Mouse (Mus musculus) embryonic facial prominence, embryonic 12.5 days (tissue): Measurements from ENCODE around the gene Hnrnpul1. TPM values are rescaled to one million over a fixed set of nuclear protein-coding genes. Genes with fewer than 3 reads are reported as not detected.

ENCODE experiments used
- ATAC-seq: fragments of 200-750 bp; cut with Nextera tagmentation; 2 replicates; pipeline ENCODE4 v1.8.0; 2017; ENCODE audit not compliant: insufficient number of reproducible peaks, insufficient read depth, low FRiP score, low TSS enrichment
- H3K27ac ChIP-seq: fragments of 300-500 bp; sonication (generic); 2 replicates; pipeline ENCODE4 v1.5.1; 2016; ENCODE audit warnings: mild to moderate bottlenecking
- H3K27me3 ChIP-seq: fragments of 300-500 bp; sonication (generic); 2 replicates; pipeline ENCODE4 v1.6.1; 2016; ENCODE audit warnings: mild to moderate bottlenecking, moderate library complexity
- H3K36me3 ChIP-seq: fragments of 300-500 bp; sonication (generic); 2 replicates; pipeline ENCODE4 v1.6.1; 2016; ENCODE audit warnings: mild to moderate bottlenecking
- H3K4me1 ChIP-seq: fragments of 300-500 bp; sonication (generic); 2 replicates; pipeline ENCODE4 v1.6.1; 2016
- H3K4me2 ChIP-seq: fragments of 300-500 bp; sonication (generic); replicated peaks from 2 replicates; pipeline ENCODE4 v1.6.1; 2016; ENCODE audit warnings: mild to moderate bottlenecking, moderate library complexity
- H3K4me3 ChIP-seq: fragments of 300-500 bp; sonication (generic); 2 replicates; pipeline ENCODE4 v1.5.1; 2016; ENCODE audit warnings: mild to moderate bottlenecking
- H3K9ac ChIP-seq: fragments of 300-500 bp; sonication (generic); 2 replicates; pipeline ENCODE4 v1.6.1; 2016; ENCODE audit warnings: mild to moderate bottlenecking, moderate library complexity
- H3K9me3 ChIP-seq: fragments of 300-500 bp; sonication (generic); 2 replicates; pipeline ENCODE4 v1.6.1; 2016; ENCODE audit warnings: mild to moderate bottlenecking, moderate library complexity
- WGBS: fragments of 180-500 bp; shearing (Covaris S2); methylation state at CpG from one replicate; pipeline ENCODE4 v1.1.7; 2016; 5-methylcytosine and 5-hydroxymethylcytosine counted together
- polyA plus RNA-seq: library from polyadenylated mRNA; unstranded; fragments of >200 nt; fragmentation: Nextera tagmentation; extraction: Ambion mirVana; gene quantifications from 2 replicates; pipeline ENCODE4 v1.2.1, GENCODE M21; 2016

Gene Hnrnpul1
- polyA plus RNA-seq, 1 experiment from 2014 or later = 72.8 TPM

GRCm38 (mm10) chr7:25687811-25688401 lies 66.7 kb downstream of the Hnrnpul1 start:
- Histone ChIP-seq H3K9ac (peak overlapping the region; percentile 54), H3K36me3 (0 out of 2 replicates have a peak, but pooled peaks cover 2% of the 10 kb centered on the region), H3K27ac (peak overlapping the region; percentile 55; the same call in 1 of the 2 replicates), H3K4me2 (peak overlapping the region; percentile 78), H3K4me3 (peak overlapping the region; percentile 57), H3K9me3 (0 out of 2 replicates have a peak, but pooled peaks cover 4% of the 10 kb centered on the region), H3K27me3 (peaks cover 54% of the 10 kb centered on the region), H3K4me1 (peaks cover 21% of the 10 kb centered on the region)
- WGBS = under 1% methylated on average over 47 of the region's 47 CpGs
- no peak for ATAC-seq

DNA sequence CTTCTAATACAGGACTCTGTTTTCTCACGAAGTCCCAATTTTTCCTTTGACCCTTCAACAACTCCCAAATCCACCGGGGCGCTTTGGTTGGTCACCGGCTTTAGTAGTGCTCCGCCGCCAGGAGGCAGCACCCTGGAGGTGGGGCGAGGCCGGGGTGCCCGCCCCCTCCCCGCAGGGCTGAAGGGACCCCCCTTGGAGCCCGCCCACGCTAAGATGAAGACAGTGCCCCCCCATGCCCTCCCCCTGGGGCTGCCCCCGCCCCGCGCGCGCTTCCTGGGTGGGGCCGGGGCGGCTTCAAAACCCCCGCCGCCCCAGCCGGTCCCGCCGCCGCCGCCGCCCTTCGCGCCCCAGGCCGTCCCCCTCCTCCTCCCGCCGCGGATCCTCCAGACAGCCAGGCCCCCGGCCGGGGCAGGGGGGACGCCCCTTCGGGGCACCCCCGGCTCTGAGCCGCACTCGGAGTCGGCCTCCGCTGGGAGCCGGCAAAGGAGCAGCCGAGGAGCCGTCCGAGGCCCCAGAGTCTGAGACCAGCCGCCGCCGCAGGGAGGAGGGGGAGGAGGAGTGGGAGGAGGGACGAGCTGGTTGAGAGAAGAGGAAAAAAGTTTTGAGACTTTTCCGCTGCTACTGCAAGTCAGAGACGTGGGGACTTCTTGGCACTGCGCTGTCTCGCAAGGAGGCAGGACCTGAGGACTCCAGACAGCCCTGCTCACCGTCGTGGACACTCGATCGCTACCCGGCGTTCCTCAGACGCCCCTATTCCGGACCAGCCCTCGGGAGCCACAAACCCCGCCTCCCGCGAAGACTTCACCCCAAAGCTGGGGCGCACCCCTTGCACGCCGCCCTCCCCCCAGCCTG lies 67.7 kb downstream of the Hnrnpul1 start, which contains the start of gene Tgfb1:
Gene Tgfb1, plus strand, starts transcription at position 323 of the 852 bp plus-strand sequence.
- Histone ChIP-seq H3K27ac (peak within 1 kb of the TSS; percentile 55; the same call in 1 of the 2 replicates), H3K4me3 (peak within 1 kb of the TSS; percentile 57), H3K36me3 (0 out of 2 replicates have a peak, but pooled peaks cover 4% of the 10 kb centered on the region), H3K9me3 (0 out of 2 replicates have a peak, but pooled peaks cover under 1% of the 10 kb centered on the region), H3K27me3 (peaks cover 54% of the 10 kb centered on the region), H3K4me1 (peaks cover 21% of the 10 kb centered on the region), H3K9ac (peak within 1 kb of the TSS; percentile 54), H3K4me2 (peak within 1 kb of the TSS; percentile 78)
- under 1% methylated on average over 61 of the region's 69 CpGs for WGBS
- peak; percentile 37 for ATAC-seq

DNA sequence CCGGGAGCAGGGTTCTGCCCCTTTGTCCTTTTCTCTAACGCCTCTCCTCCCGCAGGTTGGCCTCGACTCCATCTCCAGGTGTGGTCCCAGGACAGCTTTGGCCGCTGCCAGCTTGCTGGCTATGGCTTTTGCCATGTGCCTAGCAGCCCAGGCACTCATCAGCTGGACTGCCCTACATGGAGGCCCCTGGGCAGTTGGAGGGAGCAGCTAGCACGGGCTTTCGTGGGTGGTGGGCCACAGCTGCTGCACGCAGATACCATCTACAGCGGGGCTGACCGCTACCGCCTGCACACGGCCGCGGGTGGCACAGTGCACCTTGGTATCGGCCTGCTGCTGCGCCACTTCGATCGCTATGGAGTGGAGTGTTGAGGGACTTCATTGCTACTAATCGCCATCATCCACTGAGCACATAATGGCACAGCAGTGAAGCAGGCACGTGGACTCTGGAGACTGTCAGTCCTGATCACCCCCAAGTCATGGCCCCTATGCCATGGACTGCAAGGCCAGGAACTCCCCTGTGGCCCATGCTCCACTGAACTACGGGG lies 68.6 kb downstream of the Hnrnpul1 start:
- no peaks in the 10 kb centered on the region for H3K9me3 ChIP-seq
- H3K4me1 ChIP-seq = peaks cover 27% of the 10 kb centered on the region
- peak overlapping the region; percentile 57 for H3K4me3 ChIP-seq
- 0 out of 2 replicates have a peak, but pooled peaks cover 4% of the 10 kb centered on the region for H3K36me3 ChIP-seq
- no peak overlapping the region for H3K9ac ChIP-seq
- ATAC-seq = no peak
- peak overlapping the region; percentile 78 for H3K4me2 ChIP-seq
- no peak overlapping the region for H3K27ac ChIP-seq
- WGBS = 74% methylated on average over 21 of the region's 21 CpGs
- peaks cover 53% of the 10 kb centered on the region for H3K27me3 ChIP-seq

- Histone ChIP-seq H3K9me3 (no peaks in the 10 kb centered on the region), H3K4me1 (peaks cover 32% of the 10 kb centered on the region), H3K27ac (no peak overlapping the region), H3K4me3 (no peak overlapping the region), H3K4me2 (no peak overlapping the region), H3K9ac (no peak overlapping the region), H3K27me3 (peaks cover 41% of the 10 kb centered on the region), H3K36me3 (0 out of 2 replicates have a peak, but pooled peaks cover 4% of the 10 kb centered on the region)
- 85% methylated on average over 6 of the region's 6 CpGs for WGBS
- no peak for ATAC-seq
Observed at GRCm38 (mm10) chr7:25684659-25685058, 69.9 kb downstream of the Hnrnpul1 start.

- Histone ChIP-seq H3K9ac (no peak overlapping the region), H3K4me3 (no peak overlapping the region), H3K36me3 (0 out of 2 replicates have a peak, but pooled peaks cover 4% of the 10 kb centered on the region), H3K27ac (no peak overlapping the region), H3K4me1 (peaks cover 32% of the 10 kb centered on the region), H3K9me3 (no peaks in the 10 kb centered on the region), H3K27me3 (peaks cover 35% of the 10 kb centered on the region), H3K4me2 (no peak overlapping the region)
- ATAC-seq = no peak
- 62% methylated on average over 7 of the region's 7 CpGs for WGBS
Observed at GRCm38 (mm10) chr7:25683474-25684180, 70.9 kb downstream of the Hnrnpul1 start.

DNA sequence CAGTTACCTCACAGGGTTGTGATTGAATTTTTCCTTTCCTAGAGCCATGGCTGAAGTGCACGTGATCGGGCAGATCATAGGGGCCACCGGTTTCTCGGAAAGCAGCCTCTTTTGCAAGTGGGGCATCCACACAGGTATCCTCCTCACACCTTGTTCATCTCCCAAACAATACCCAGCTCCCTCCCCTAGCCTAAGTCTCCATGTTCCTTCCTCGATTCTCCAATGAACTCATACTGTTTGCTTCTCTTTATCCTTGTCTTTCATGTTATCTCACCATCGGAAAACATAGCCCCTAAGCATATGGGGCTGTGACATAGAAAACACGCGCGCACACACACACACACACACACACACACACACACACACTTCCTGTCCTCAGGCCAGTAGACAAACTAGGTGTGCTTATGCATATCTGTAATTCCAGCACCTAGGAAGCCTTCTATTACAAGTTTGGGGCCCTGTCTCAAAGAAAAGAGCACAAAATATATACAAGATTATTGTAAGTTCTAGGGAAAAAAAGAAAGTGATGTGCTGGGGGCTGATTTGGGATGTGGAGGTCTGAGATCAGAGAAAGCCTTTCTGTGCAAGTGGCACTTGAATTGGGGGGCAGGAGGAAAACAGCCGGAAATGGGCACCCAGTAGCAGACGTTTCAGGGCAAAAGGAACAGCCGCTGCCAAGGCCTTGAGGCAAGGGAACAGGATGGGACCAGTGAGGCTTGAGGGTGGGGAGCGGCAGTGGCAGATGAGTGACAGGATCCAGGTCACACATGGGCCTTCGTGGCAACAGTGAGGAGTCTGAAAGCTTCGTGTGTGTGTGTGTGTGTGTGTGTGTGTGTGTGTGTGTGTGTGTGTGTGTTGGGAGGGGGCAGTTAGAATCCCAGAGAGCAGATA lies 73.0 kb downstream of the Hnrnpul1 start:
- ATAC-seq = no peak
- 0 out of 2 replicates have a peak overlapping the region, but pooled peaks have one; percentile 92 for H3K27ac ChIP-seq
- H3K9me3 ChIP-seq = no peaks in the 10 kb centered on the region
- H3K9ac ChIP-seq = no peak overlapping the region
- peak overlapping the region; percentile 56; the same call in 1 of the 2 replicates for H3K4me3 ChIP-seq
- H3K27me3 ChIP-seq = peaks cover 19% of the 10 kb centered on the region
- 58% methylated on average over 15 of the region's 15 CpGs for WGBS
- H3K4me1 ChIP-seq = peaks cover 20% of the 10 kb centered on the region; the same call in 1 of the 2 replicates
- H3K36me3 ChIP-seq = 0 out of 2 replicates have a peak, but pooled peaks cover 4% of the 10 kb centered on the region
- peak overlapping the region; percentile 56 for H3K4me2 ChIP-seq

- Histone ChIP-seq H3K9me3 (no peaks in the 10 kb centered on the region), H3K27ac (peak within 1 kb of the TSS; percentile 92), H3K4me3 (peak within 1 kb of the TSS; percentile 56), H3K36me3 (0 out of 2 replicates have a peak, but pooled peaks cover 4% of the 10 kb centered on the region), H3K4me1 (peaks cover 11% of the 10 kb centered on the region; the same call in 1 of the 2 replicates), H3K27me3 (peaks cover 18% of the 10 kb centered on the region), H3K4me2 (peak within 1 kb of the TSS; percentile 56), H3K9ac (peak within 1 kb of the TSS; percentile 42; the same call in 1 of the 2 replicates)
- under 1% methylated on average over 46 of the region's 46 CpGs for WGBS
- ATAC-seq = peak; percentile 93
Observed at GRCm38 (mm10) chr7:25680514-25681258, 73.9 kb downstream of the Hnrnpul1 start, which contains the start of gene B9d2. Gene B9d2, plus strand, starts transcription at chr7:25680780.

- H3K36me3 ChIP-seq = 0 out of 2 replicates have a peak, but pooled peaks cover 4% of the 10 kb centered on the region
- no peak for ATAC-seq
- peak overlapping the region; percentile 56 for H3K4me3 ChIP-seq
- peak overlapping the region; percentile 92; the same call in 1 of the 2 replicates for H3K27ac ChIP-seq
- H3K9me3 ChIP-seq = no peaks in the 10 kb centered on the region
- peak overlapping the region; percentile 24; the same call in 1 of the 2 replicates for H3K9ac ChIP-seq
- 11% methylated on average over 6 of the region's 6 CpGs for WGBS
- H3K4me1 ChIP-seq = peaks cover 11% of the 10 kb centered on the region; the same call in 1 of the 2 replicates
- peaks cover 19% of the 10 kb centered on the region for H3K27me3 ChIP-seq
- peak overlapping the region; percentile 56 for H3K4me2 ChIP-seq
Observed at GRCm38 (mm10) chr7:25679971-25680370, 74.6 kb downstream of the Hnrnpul1 start.

DNA sequence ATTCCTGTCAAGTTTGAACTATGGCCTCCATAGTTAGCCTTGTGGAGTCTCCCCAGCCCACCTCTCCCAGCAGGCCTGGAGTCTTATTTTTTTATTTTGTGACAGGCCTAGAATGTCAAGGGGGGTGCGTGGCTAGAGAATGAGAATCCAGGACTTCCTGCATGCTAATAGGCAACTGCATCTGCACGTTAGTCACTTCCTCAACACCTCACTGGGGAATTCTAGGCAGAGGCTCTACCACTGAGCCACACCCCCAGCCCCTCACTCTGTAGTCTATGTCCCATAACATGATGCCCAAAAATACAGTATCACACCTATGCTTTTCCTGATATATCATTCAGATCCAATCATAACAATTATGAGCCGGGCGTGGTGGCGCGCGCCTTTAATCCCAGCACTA lies 77.5 kb downstream of the Hnrnpul1 start:
- Histone ChIP-seq H3K27me3 (peaks cover 40% of the 10 kb centered on the region), H3K4me1 (peaks cover 11% of the 10 kb centered on the region; the same call in 1 of the 2 replicates), H3K4me2 (no peak overlapping the region), H3K9me3 (no peaks in the 10 kb centered on the region), H3K36me3 (no peaks in the 10 kb centered on the region), H3K4me3 (no peak overlapping the region), H3K27ac (no peak overlapping the region), H3K9ac (no peak overlapping the region)
- 90% methylated on average over 7 of the region's 7 CpGs for WGBS
- ATAC-seq = no peak
